Mouse (Mus musculus): Measurements from ENCODE around the gene Rpl36a-ps1.

- TF ChIP-seq POLR2A (IDR thresholded peaks at IDR 0.05; ENCODE audit: insufficient read depth, low read length) (no peak), EP300 (IDR thresholded peaks at IDR 0.05; ENCODE audit: insufficient read depth, low read depth, low read length) (no peak), CTCF (IDR thresholded peaks at IDR 0.05; ENCODE audit: low read depth, low read length) (no peak)
Observed at GRCm38 (mm10) chr14:98971921-98972320, 22.2 kb downstream of the Rpl36a-ps1 start.

Data from ES-Bruce4 (cell line).